Mouse (Mus musculus) small intestine, adult 2 months (tissue): Measurements from ENCODE around the gene Arhgef33. TPM values are rescaled to one million over a fixed set of nuclear protein-coding genes. Genes with fewer than 3 reads are reported as not detected.
A peak's percentile ranks its signal among the peaks of the same experiment; 100 is the strongest.
"Not testable (repeated sequence)": the region's sequence is repeated elsewhere in the genome, so short reads cannot be mapped to it uniquely, and the experiment has no call there.

Experiments
- H3K27ac ChIP-seq: fragments of 200-500 bp; 2 replicates; pipeline ENCODE4 v1.5.1; 2012; ENCODE audit warnings: low read depth, low read length, control low read depth, inconsistent platforms; ENCODE audit not compliant: insufficient read depth
- H3K27me3 ChIP-seq: fragments of 200-500 bp; 2 replicates; pipeline ENCODE4 v1.6.1; 2012; ENCODE audit warnings: mild to moderate bottlenecking, moderate library complexity, low read length, inconsistent platforms; ENCODE audit not compliant: control insufficient read depth, insufficient read depth
- H3K36me3 ChIP-seq: fragments of 200-500 bp; 2 replicates; pipeline ENCODE4 v1.6.1; 2012; ENCODE audit warnings: mild to moderate bottlenecking, low read length, control low read depth, inconsistent platforms; ENCODE audit not compliant: control insufficient read depth, insufficient read depth
- H3K4me1 ChIP-seq: fragments of 200-500 bp; 2 replicates; pipeline ENCODE4 v1.6.1; 2012; ENCODE audit warnings: low read length, inconsistent platforms, mixed read lengths; ENCODE audit not compliant: control insufficient read depth, insufficient read depth, insufficient read length
- H3K4me3 ChIP-seq: fragments of 200-500 bp; 2 replicates; pipeline ENCODE4 v1.5.1; 2012; ENCODE audit warnings: low read depth, mild to moderate bottlenecking, control low read depth, inconsistent platforms, low read length, moderate library complexity
- CTCF ChIP-seq: fragments of 200-500 bp; IDR thresholded peaks from 2 replicates; pipeline ENCODE4 v1.5.1; 2012; ENCODE audit warnings: low read depth, mild to moderate bottlenecking, control low read depth, inconsistent platforms, low read length, moderate library complexity, mixed read lengths; ENCODE audit not compliant: insufficient replicate concordance, insufficient read length; ENCODE audit errors: extremely low read depth
- POLR2A ChIP-seq: fragments of 200-500 bp; IDR thresholded peaks from 2 replicates; pipeline ENCODE4 v1.6.1; 2012; ENCODE audit warnings: low read depth, mild to moderate bottlenecking, control low read depth, inconsistent platforms, low read length, moderate library complexity
- WGBS: fragments of 180-500 bp; shearing (Covaris S2); methylation state at CpG from one replicate; pipeline ENCODE4 v1.1.7; 2018; 5-methylcytosine and 5-hydroxymethylcytosine counted together
- polyA plus RNA-seq: library from polyadenylated mRNA; depleted of rRNA; stranded (reverse); fragments of >200 nt; gene quantifications from 2 replicates; pipeline ENCODE4 v1.2.3, GENCODE M21; 2012

Gene Arhgef33
- polyA plus RNA-seq, 1 experiment, result 0.28 TPM

GRCm38 (mm10) chr17:80346591-80347125, 39.5 kb downstream of the Arhgef33 start:
- Histone ChIP-seq H3K36me3 (no peaks in the 10 kb centered on the region), H3K4me1 (no peaks in the 10 kb centered on the region), H3K27ac (no peak overlapping the region), H3K4me3 (no peak overlapping the region), H3K27me3 (no peaks in the 10 kb centered on the region)
- 63% methylated on average over 11 of the region's 11 CpGs for WGBS
- TF ChIP-seq POLR2A (no peak), CTCF (no peak)

GRCm38 (mm10) chr17:80347234-80347633, 40.0 kb downstream of the Arhgef33 start:
- WGBS, result 44% methylated on average over 6 of the region's 6 CpGs
- H3K4me1 ChIP-seq, result no peaks in the 10 kb centered on the region
- no peak overlapping the region for H3K4me3 ChIP-seq
- H3K27me3 ChIP-seq, result no peaks in the 10 kb centered on the region
- H3K36me3 ChIP-seq, result no peaks in the 10 kb centered on the region
- TF ChIP-seq POLR2A, result no peak
- no peak for TF ChIP-seq CTCF
- no peak overlapping the region for H3K27ac ChIP-seq

- Histone ChIP-seq H3K36me3 (no peaks in the 10 kb centered on the region), H3K4me1 (no peaks in the 10 kb centered on the region), H3K27ac (no peak overlapping the region), H3K27me3 (no peaks in the 10 kb centered on the region), H3K4me3 (no peak overlapping the region)
- TF ChIP-seq CTCF (no peak), POLR2A (no peak)
- 71% methylated on average over 8 of the region's 8 CpGs for WGBS
Observed at GRCm38 (mm10) chr17:80360245-80360644, 53.0 kb downstream of the Arhgef33 start.

GRCm38 (mm10) chr17:80367276-80367675, 60.1 kb downstream of the Arhgef33 start:
- no peaks in the 10 kb centered on the region for H3K27me3 ChIP-seq
- H3K27ac ChIP-seq, result no peak overlapping the region
- H3K4me1 ChIP-seq, result no peaks in the 10 kb centered on the region
- TF ChIP-seq POLR2A, result no peak
- TF ChIP-seq CTCF, result no peak
- H3K4me3 ChIP-seq, result no peak overlapping the region
- 84% methylated on average over 5 of the region's 5 CpGs for WGBS
- no peaks in the 10 kb centered on the region for H3K36me3 ChIP-seq

- Histone ChIP-seq H3K27ac (no peak overlapping the region), H3K27me3 (no peaks in the 10 kb centered on the region), H3K36me3 (no peaks in the 10 kb centered on the region), H3K4me1 (peaks cover 7% of the 10 kb centered on the region), H3K4me3 (no peak overlapping the region)
- 80% methylated on average over 9 of the region's 9 CpGs for WGBS
- no peak for TF ChIP-seq POLR2A
- TF ChIP-seq CTCF, result no peak
Observed at GRCm38 (mm10) chr17:80368606-80369005, 61.4 kb downstream of the Arhgef33 start.

GRCm38 (mm10) chr17:80372989-80373725, 66.0 kb downstream of the Arhgef33 start, which contains the start of gene Gm10190:
Gene Gm10190, minus strand, starts transcription at chr17:80373541.
- under 1% methylated on average over 102 of the region's 102 CpGs for WGBS
- H3K27ac ChIP-seq, result no peak within 1 kb of the TSS

GRCm38 (mm10) chr17:80373726-80374096, 66.5 kb downstream of the Arhgef33 start:
- Histone ChIP-seq H3K27me3 (no peaks in the 10 kb centered on the region), H3K4me3 (peak overlapping the region; percentile 58), H3K36me3 (no peaks in the 10 kb centered on the region), H3K4me1 (peaks cover 11% of the 10 kb centered on the region), H3K27ac (no peak overlapping the region)
- TF ChIP-seq CTCF, result no peak
- no peak for TF ChIP-seq POLR2A
- 26% methylated on average over 29 of the region's 29 CpGs for WGBS

More at GRCm38 (mm10) chr17:80372989-80373725, 66.0 kb downstream of the Arhgef33 start, which contains the start of gene Gm10190:
- peak within 1 kb of the TSS; percentile 58 for H3K4me3 ChIP-seq
- TF ChIP-seq POLR2A (peak; percentile 48; the same call in 1 of the 2 replicates), CTCF (no peak)
- H3K36me3 ChIP-seq, result no peaks in the 10 kb centered on the region
- peaks cover 11% of the 10 kb centered on the region for H3K4me1 ChIP-seq
- H3K27me3 ChIP-seq, result no peaks in the 10 kb centered on the region

GRCm38 (mm10) chr17:80378386-80378785, 71.2 kb downstream of the Arhgef33 start:
- not testable (repeated sequence) for H3K4me3 ChIP-seq, H3K27ac ChIP-seq

More at GRCm38 (mm10) chr17:80378386-80378785, 71.2 kb downstream of the Arhgef33 start:
- H3K27me3 ChIP-seq, H3K36me3 ChIP-seq, H3K4me1 ChIP-seq: not testable (repeated sequence)
